ENCODE assay signal across 7 mouse cellular contexts in the genomic region with DNA sequence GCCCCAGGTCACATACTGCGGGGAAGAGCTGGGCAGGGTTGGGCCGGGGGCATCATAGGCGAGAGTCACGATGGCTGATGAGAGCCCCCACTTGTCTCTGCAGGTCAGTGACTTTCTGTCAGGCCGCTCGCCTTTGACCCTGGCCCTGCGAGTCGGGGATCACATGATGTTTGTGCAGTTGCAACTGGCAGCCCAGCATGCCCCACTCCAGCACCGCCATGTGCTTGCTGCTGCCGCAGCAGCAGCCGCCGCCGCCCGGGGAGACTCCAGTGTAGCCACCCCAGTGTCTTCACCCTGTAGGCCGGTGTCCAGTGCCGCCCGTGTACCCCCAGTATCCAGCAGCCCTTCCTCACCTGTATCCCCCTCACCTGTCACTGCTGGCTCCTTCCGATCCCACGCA. TPM values are rescaled to one million over a fixed set of nuclear protein-coding genes. Genes with fewer than 3 reads are reported as not detected.
DNase-seq lines count a peak whose midpoint lies in the region; ATAC-seq and TF ChIP-seq lines count a peak whose summit lies in the region.

No protein-coding gene starts in this region.

- TF ChIP-seq CTCF in ES-Bruce4 (IDR thresholded peaks at IDR 0.05; ENCODE audit: low read depth, low read length), result no peak
- TF ChIP-seq CTCF in embryonic fibroblast, embryonic 13.5 days (IDR thresholded peaks at IDR 0.05; ENCODE audit: borderline replicate concordance, insufficient read depth, low read length), result no peak
- TF ChIP-seq CTCF in kidney, adult 2 months (conservative IDR thresholded peaks at IDR 0.05; ENCODE audit: insufficient read depth, insufficient read length, low read depth, low read length), result no peak
- TF ChIP-seq CTCF in liver, postnatal 0 days (IDR thresholded peaks at IDR 0.05; ENCODE audit: low read depth), result no peak

- no peak for ATAC-seq in liver, postnatal 0 days
- ATAC-seq in activated CD4-positive, CD25-positive, alpha-beta regulatory T cell, adult 4 months, result no peak
- ATAC-seq in megakaryocyte, adult 5-6 weeks (ENCODE audit: poor library complexity, severe bottlenecking), result no peak

- H3K4me1 ChIP-seq in ES-Bruce4 (ENCODE audit: control insufficient read depth, insufficient read depth, low read length), result peaks cover 7% of the 10 kb centered on the region
- peaks cover 13% of the 10 kb centered on the region for H3K4me1 ChIP-seq in embryonic fibroblast, embryonic 13.5 days (ENCODE audit: control insufficient read depth, insufficient read depth, low read length)
- H3K4me1 ChIP-seq in kidney, adult 2 months (ENCODE audit: control insufficient read depth, insufficient read depth, low read length), result peaks cover 33% of the 10 kb centered on the region
- peaks cover 55% of the 10 kb centered on the region for H3K4me1 ChIP-seq in liver, postnatal 0 days (ENCODE audit: insufficient read depth)

- H3K27ac ChIP-seq in ES-Bruce4 (ENCODE audit: insufficient read depth, low read length), result no peak overlapping the region
- no peak overlapping the region for H3K27ac ChIP-seq in embryonic fibroblast, embryonic 13.5 days (ENCODE audit: insufficient read depth, low read length)
- peak overlapping the region; percentile 95 for H3K27ac ChIP-seq in kidney, adult 2 months (ENCODE audit: insufficient read depth, low read depth, low read length)
- H3K27ac ChIP-seq in liver, postnatal 0 days (ENCODE audit: low read depth), result peak overlapping the region; percentile 92

- no peak overlapping the region for H3K4me3 ChIP-seq in ES-Bruce4 (ENCODE audit: low read depth, low read length)
- 0 out of 2 replicates have a peak overlapping the region, but pooled peaks have one; percentile 2 for H3K4me3 ChIP-seq in embryonic fibroblast, embryonic 13.5 days (ENCODE audit: insufficient read depth, low read length)
- 0 out of 2 replicates have a peak overlapping the region, but pooled peaks have one; percentile 4 for H3K4me3 ChIP-seq in kidney, adult 2 months (ENCODE audit: insufficient read depth, low read depth, low read length)
- H3K4me3 ChIP-seq in liver, postnatal 0 days (ENCODE audit: low read depth, low read length), result peak overlapping the region; percentile 90

- H3K36me3 ChIP-seq in ES-Bruce4 (ENCODE audit: control insufficient read depth, insufficient read depth, low read length, poor library complexity, severe bottlenecking), result peaks cover 39% of the 10 kb centered on the region
- H3K36me3 ChIP-seq in kidney, adult 2 months (ENCODE audit: control insufficient read depth, insufficient read depth, low read length), result peaks cover 24% of the 10 kb centered on the region
- H3K36me3 ChIP-seq in liver, postnatal 0 days (replicated peaks; ENCODE audit: insufficient read depth, low read length), result peaks cover 58% of the 10 kb centered on the region

- peak; percentile 82 for DNase-seq in kidney, adult 2 months
- no peak for DNase-seq in liver, postnatal 0 days
- no peak for DNase-seq in right cerebral cortex, postnatal 25 days

- peak overlapping the region; percentile 96 for H3K4me2 ChIP-seq in liver, postnatal 0 days (ENCODE audit: low read depth, low read length)

- H3K9ac ChIP-seq in ES-Bruce4 (ENCODE audit: low read depth, poor library complexity, severe bottlenecking), result peak overlapping the region; percentile 93
- peak overlapping the region; percentile 70; the same call in 1 of the 2 replicates for H3K9ac ChIP-seq in liver, postnatal 0 days (replicated peaks)

- no peaks in the 10 kb centered on the region for H3K9me3 ChIP-seq in ES-Bruce4 (replicated peaks; ENCODE audit: control insufficient read depth, insufficient read depth, low read length, poor library complexity, severe bottlenecking)
- H3K9me3 ChIP-seq in liver, postnatal 0 days (ENCODE audit: low read length), result no peaks in the 10 kb centered on the region

- no peaks in the 10 kb centered on the region for H3K27me3 ChIP-seq in ES-Bruce4 (ENCODE audit: control insufficient read depth, insufficient read depth, low read length, poor library complexity, severe bottlenecking)
- H3K27me3 ChIP-seq in kidney, adult 2 months (replicated peaks; ENCODE audit: control insufficient read depth, insufficient read depth, low read length), result no peaks in the 10 kb centered on the region
- no peaks in the 10 kb centered on the region for H3K27me3 ChIP-seq in liver, postnatal 0 days (ENCODE audit: insufficient read depth, low read length)

- no peak for TF ChIP-seq POLR2A in ES-Bruce4 (IDR thresholded peaks at IDR 0.05; ENCODE audit: insufficient read depth, low read length)
- no peak for TF ChIP-seq POLR2A in embryonic fibroblast, embryonic 13.5 days (IDR thresholded peaks at IDR 0.05; ENCODE audit: low read depth, low read length)
- no peak for TF ChIP-seq POLR2A in kidney, adult 2 months (IDR thresholded peaks at IDR 0.05; ENCODE audit: low read depth, low read length)

- TF ChIP-seq EP300 in ES-Bruce4 (IDR thresholded peaks at IDR 0.05; ENCODE audit: insufficient read depth, low read depth, low read length), result no peak
- 0 out of 2 replicates have a peak, but pooled peaks have one; percentile 10 for TF ChIP-seq EP300 in liver, postnatal 0 days (IDR thresholded peaks at IDR 0.05; ENCODE audit: low read depth)

- WGBS in kidney, adult 2 months, result 46% methylated on average over 19 of the region's 19 CpGs
- 79% methylated on average over 19 of the region's 19 CpGs for WGBS in liver, postnatal 0 days (ENCODE audit: insufficient replicate concordance)

RNA-seq across cellular contexts. Expression of a gene that starts 5.6 kb away (rescaled TPM):
- polyA plus RNA-seq in ES-Bruce4 (2011; ENCODE audit: insufficient read depth, insufficient read length, low read depth, missing spikeins), result 67.4 and 73.2 TPM in 2 replicates
- polyA plus RNA-seq in embryonic fibroblast, embryonic 13.5 days (2011; ENCODE audit: insufficient read length, low read depth, missing spikeins), result 101 TPM in 2 replicates
- polyA plus RNA-seq in kidney, adult 2 months (2012; rRNA removed), result 65.6 and 67.0 TPM in 2 replicates
- 3.0 and 4.3 TPM in 2 replicates for polyA plus RNA-seq in liver, postnatal 0 days (2015; fragmentation: Nextera tagmentation; extraction: Ambion mirVana)
- 1 to 10 TPM; 7.3 to 9.2 TPM for polyA plus RNA-seq in activated CD4-positive, CD25-positive, alpha-beta regulatory T cell, adult 4 months (2017; shearing (Covaris generic))
- total RNA-seq in megakaryocyte, adult 5-6 weeks (2015), result 29.5 and 29.6 TPM in 2 replicates
- 22.4 and 36.1 TPM in 2 replicates for total RNA-seq in megakaryocyte, adult 5-6 weeks (2017)

RNA-seq across cellular contexts. Expression of a gene that starts 12.1 kb away (rescaled TPM):
- polyA plus RNA-seq in ES-Bruce4 (2011; ENCODE audit: insufficient read depth, insufficient read length, low read depth, missing spikeins), result 51.9 and 58.2 TPM in 2 replicates
- polyA plus RNA-seq in embryonic fibroblast, embryonic 13.5 days (2011; ENCODE audit: insufficient read length, low read depth, missing spikeins), result 29.2 and 50.2 TPM in 2 replicates
- 86.7 and 87.8 TPM in 2 replicates for polyA plus RNA-seq in kidney, adult 2 months (2012; rRNA removed)
- polyA plus RNA-seq in liver, postnatal 0 days (2015; fragmentation: Nextera tagmentation; extraction: Ambion mirVana), result 87.0 and 93.3 TPM in 2 replicates
- polyA plus RNA-seq in activated CD4-positive, CD25-positive, alpha-beta regulatory T cell, adult 4 months (2017; shearing (Covaris generic)), result 100 to 1,000 TPM; 132 to 177 TPM
- 11.7 and 13.8 TPM in 2 replicates for total RNA-seq in megakaryocyte, adult 5-6 weeks (2015)
- total RNA-seq in megakaryocyte, adult 5-6 weeks (2017), result 29.3 and 32.1 TPM in 2 replicates

RNA-seq across cellular contexts. Expression of a gene that starts 13.1 kb away (rescaled TPM):
- 29.8 and 33.4 TPM in 2 replicates for polyA plus RNA-seq in ES-Bruce4 (2011; ENCODE audit: insufficient read depth, insufficient read length, low read depth, missing spikeins)
- 24.1 and 28.4 TPM in 2 replicates for polyA plus RNA-seq in embryonic fibroblast, embryonic 13.5 days (2011; ENCODE audit: insufficient read length, low read depth, missing spikeins)
- 8.1 and 8.7 TPM in 2 replicates for polyA plus RNA-seq in kidney, adult 2 months (2012; rRNA removed)
- polyA plus RNA-seq in liver, postnatal 0 days (2015; fragmentation: Nextera tagmentation; extraction: Ambion mirVana), result 0.11 and 0.18 TPM in 2 replicates
- under 1 TPM; 0.74 to 0.96 TPM for polyA plus RNA-seq in activated CD4-positive, CD25-positive, alpha-beta regulatory T cell, adult 4 months (2017; shearing (Covaris generic))
- total RNA-seq in megakaryocyte, adult 5-6 weeks (2015), result 1.6 and 2.2 TPM in 2 replicates
- 1.4 TPM in 1 of 2 replicates, not detected in the other for total RNA-seq in megakaryocyte, adult 5-6 weeks (2017)

RNA-seq across cellular contexts. Expression of a gene that starts 15.3 kb away (rescaled TPM):
- polyA plus RNA-seq in ES-Bruce4 (2011; ENCODE audit: insufficient read depth, insufficient read length, low read depth, missing spikeins), result 242 and 255 TPM in 2 replicates
- polyA plus RNA-seq in embryonic fibroblast, embryonic 13.5 days (2011; ENCODE audit: insufficient read length, low read depth, missing spikeins), result 202 and 250 TPM in 2 replicates
- polyA plus RNA-seq in kidney, adult 2 months (2012; rRNA removed), result 1,948 and 2,036 TPM in 2 replicates
- 537 and 576 TPM in 2 replicates for polyA plus RNA-seq in liver, postnatal 0 days (2015; fragmentation: Nextera tagmentation; extraction: Ambion mirVana)
- 100 to 1,000 TPM; 338 to 428 TPM for polyA plus RNA-seq in activated CD4-positive, CD25-positive, alpha-beta regulatory T cell, adult 4 months (2017; shearing (Covaris generic))
- 161 and 162 TPM in 2 replicates for total RNA-seq in megakaryocyte, adult 5-6 weeks (2015)
- 31.0 and 34.7 TPM in 2 replicates for total RNA-seq in megakaryocyte, adult 5-6 weeks (2017)

RNA-seq across cellular contexts. Expression of a gene that starts 19.0 kb away (rescaled TPM):
- 7.6 and 7.7 TPM in 2 replicates for polyA plus RNA-seq in ES-Bruce4 (2011; ENCODE audit: insufficient read depth, insufficient read length, low read depth, missing spikeins)
- polyA plus RNA-seq in embryonic fibroblast, embryonic 13.5 days (2011; ENCODE audit: insufficient read length, low read depth, missing spikeins), result 8.4 and 12.2 TPM in 2 replicates
- 7.9 and 11.2 TPM in 2 replicates for polyA plus RNA-seq in kidney, adult 2 months (2012; rRNA removed)
- polyA plus RNA-seq in liver, postnatal 0 days (2015; fragmentation: Nextera tagmentation; extraction: Ambion mirVana), result 6.7 and 6.8 TPM in 2 replicates
- 10 to 100 TPM; 18.0 to 22.7 TPM for polyA plus RNA-seq in activated CD4-positive, CD25-positive, alpha-beta regulatory T cell, adult 4 months (2017; shearing (Covaris generic))
- total RNA-seq in megakaryocyte, adult 5-6 weeks (2015), result 19.3 and 21.0 TPM in 2 replicates
- total RNA-seq in megakaryocyte, adult 5-6 weeks (2017), result 18.8 and 20.9 TPM in 2 replicates

Comparison
In these comparisons a context has a peak if more than half of its experiments do, and no peak if none do; other contexts are left out.
1. H3K27ac ChIP-seq: peak in kidney, adult 2 months (single experiment) and liver, postnatal 0 days (single experiment); none in ES-Bruce4 (single experiment) and embryonic fibroblast, embryonic 13.5 days (single experiment).